Mouse (Mus musculus) liver, embryonic 14.5 days (tissue): Measurements from ENCODE around the gene Fndc7.

Experiments
- CTCF ChIP-seq: IDR thresholded peaks from 2 replicates; pipeline ENCODE4 v1.5.1; 2016; ENCODE audit warnings: antibody characterized with exemption, low read depth, control low read depth
- EP300 ChIP-seq: IDR thresholded peaks from 2 replicates; pipeline ENCODE4 v1.6.1; 2016; ENCODE audit warnings: antibody characterized with exemption, low read depth

- TF ChIP-seq EP300 (no peak; the same call in 1 of the 2 replicates), CTCF (no peak)
Measured at GRCm38 (mm10) chr3:108885686-108886530, 3.9 kb downstream of the Fndc7 start.
